Mouse (Mus musculus) small intestine, adult 2 months (tissue): ENCODE results near the gene Cep290.

Experiments
- CTCF ChIP-seq: fragments of 200-500 bp; IDR thresholded peaks from 2 replicates; pipeline ENCODE4 v1.5.1; 2012; ENCODE audit warnings: low read depth, mild to moderate bottlenecking, control low read depth, inconsistent platforms, low read length, moderate library complexity, mixed read lengths; ENCODE audit not compliant: insufficient replicate concordance, insufficient read length; ENCODE audit errors: extremely low read depth
- POLR2A ChIP-seq: fragments of 200-500 bp; IDR thresholded peaks from 2 replicates; pipeline ENCODE4 v1.6.1; 2012; ENCODE audit warnings: low read depth, mild to moderate bottlenecking, control low read depth, inconsistent platforms, low read length, moderate library complexity

GRCm38 (mm10) chr10:100491916-100492315 is 4.6 kb downstream of the Cep290 start:
- TF ChIP-seq CTCF (no peak), POLR2A (no peak)
